In genomic region chr15:85555799-85556198, GRCm38 (mm10) we compare ENCODE assay signal across 14 mouse cellular contexts. TPM values are rescaled to one million over a fixed set of nuclear protein-coding genes. Genes with fewer than 3 reads are reported as not detected.
DNase-seq lines count a peak whose midpoint lies in the region; ATAC-seq and TF ChIP-seq lines count a peak whose summit lies in the region.
"Had no signal": no experiment of that assay in that cellular context is flagged by ENCODE, and none has a peak within 500 bp of the region (broad histone marks: within the 10 kb centered on the region; RNA-seq: fewer than 3 reads in every experiment).

No protein-coding gene starts in this region.

- intact Hi-C loops in gastrocnemius, postnatal 14 days (cut with DNase I; ENCODE audit: low total_unique reads): no loop called here
- intact Hi-C loops in gastrocnemius, postnatal 36 days (cut with DNase I): no loop called here

- H3K4me2 ChIP-seq in midbrain, postnatal 0 days (ENCODE audit: low read depth, low read length, poor library complexity, severe bottlenecking): no peak overlapping the region
- no peak overlapping the region for H3K4me2 ChIP-seq in midbrain, embryonic 13.5 days (replicated peaks)
- H3K4me2 ChIP-seq in lung, postnatal 0 days (replicated peaks; ENCODE audit: low read depth, low read length): no peak overlapping the region
- H3K4me2 ChIP-seq in forebrain, embryonic 15.5 days (replicated peaks): no peak overlapping the region
- H3K4me2 ChIP-seq: lung, embryonic 15.5 days; neural tube, embryonic 13.5 days had no signal

- no peak overlapping the region for H3K9ac ChIP-seq in midbrain, postnatal 0 days (replicated peaks; ENCODE audit: low read length, poor library complexity, severe bottlenecking)
- H3K9ac ChIP-seq in midbrain, embryonic 13.5 days (replicated peaks): no peak overlapping the region
- no peak overlapping the region for H3K9ac ChIP-seq in lung, postnatal 0 days (replicated peaks; ENCODE audit: low read depth)
- no peak overlapping the region for H3K9ac ChIP-seq in forebrain, embryonic 15.5 days (replicated peaks)
- H3K9ac ChIP-seq: lung, embryonic 15.5 days; neural tube, embryonic 13.5 days had no signal

- WGBS in midbrain, postnatal 0 days: 65% methylated on average over 10 of the region's 10 CpGs
- WGBS in midbrain, embryonic 13.5 days: 71% methylated on average over 10 of the region's 10 CpGs
- WGBS in lung, postnatal 0 days: 38% methylated on average over 10 of the region's 10 CpGs
- 72% methylated on average over 10 of the region's 10 CpGs for WGBS in forebrain, embryonic 15.5 days

- H3K36me3 ChIP-seq in midbrain, postnatal 0 days (ENCODE audit: insufficient read depth, low read length): no peaks in the 10 kb centered on the region
- no peaks in the 10 kb centered on the region for H3K36me3 ChIP-seq in midbrain, embryonic 13.5 days
- H3K36me3 ChIP-seq in lung, postnatal 0 days (ENCODE audit: insufficient read depth, low read length): no peaks in the 10 kb centered on the region
- H3K36me3 ChIP-seq in forebrain, embryonic 15.5 days: no peaks in the 10 kb centered on the region
- H3K36me3 ChIP-seq: lung, embryonic 15.5 days; neural tube, embryonic 13.5 days had no signal

- ATAC-seq in midbrain, postnatal 0 days (ENCODE audit: low FRiP score): no peak
- ATAC-seq in midbrain, embryonic 13.5 days: no peak
- ATAC-seq in lung, postnatal 0 days: peak; percentile 52
- no peak for ATAC-seq in monocyte, adult 5-6 weeks (replicated peaks; ENCODE audit: insufficient number of reproducible peaks, low FRiP score, low TSS enrichment, poor library complexity, severe bottlenecking)
- ATAC-seq in forebrain, embryonic 15.5 days (replicated peaks): no peak

- TF ChIP-seq EP300 in lung, postnatal 0 days (IDR thresholded peaks at IDR 0.05): no peak

- no peak for TF ChIP-seq CTCF in midbrain, postnatal 0 days (IDR thresholded peaks at IDR 0.05)
- no peak for TF ChIP-seq CTCF in lung, postnatal 0 days (IDR thresholded peaks at IDR 0.05)

- no peaks in the 10 kb centered on the region for H3K27me3 ChIP-seq in midbrain, postnatal 0 days (ENCODE audit: insufficient read depth, low read length)
- no peaks in the 10 kb centered on the region for H3K27me3 ChIP-seq in midbrain, embryonic 13.5 days
- no peaks in the 10 kb centered on the region for H3K27me3 ChIP-seq in lung, postnatal 0 days (replicated peaks; ENCODE audit: insufficient read depth, low read length)
- no peaks in the 10 kb centered on the region for H3K27me3 ChIP-seq in forebrain, embryonic 15.5 days
- H3K27me3 ChIP-seq: lung, embryonic 15.5 days; neural tube, embryonic 13.5 days had no signal

- H3K4me3 ChIP-seq in midbrain, postnatal 0 days (ENCODE audit: low read depth, low read length): no peak overlapping the region
- no peak overlapping the region for H3K4me3 ChIP-seq in midbrain, embryonic 13.5 days (replicated peaks)
- H3K4me3 ChIP-seq in lung, postnatal 0 days (ENCODE audit: low read depth, low read length): no peak overlapping the region
- H3K4me3 ChIP-seq in forebrain, embryonic 15.5 days: no peak overlapping the region
- H3K4me3 ChIP-seq: lung, embryonic 15.5 days; neural tube, embryonic 13.5 days had no signal

- peak; percentile 17 for DNase-seq in gastrocnemius, postnatal 14 days
- DNase-seq in gastrocnemius, postnatal 36 days: no peak
- DNase-seq in midbrain, postnatal 0 days (ENCODE audit: low spot score): peak; percentile 73
- DNase-seq in cerebellum, postnatal 10 days: peak; percentile 55 to 74
- DNase-seq in lung, postnatal 0 days (ENCODE audit: low spot score): peak; percentile 30
- DNase-seq: thymus, postnatal 4 days had no signal

- no peak overlapping the region for H3K27ac ChIP-seq in midbrain, postnatal 0 days (ENCODE audit: low read depth, low read length)
- H3K27ac ChIP-seq in midbrain, embryonic 13.5 days: no peak overlapping the region
- no peak overlapping the region for H3K27ac ChIP-seq in lung, postnatal 0 days (ENCODE audit: low read length)
- no peak overlapping the region for H3K27ac ChIP-seq in forebrain, embryonic 15.5 days (replicated peaks)
- H3K27ac ChIP-seq: lung, embryonic 15.5 days; neural tube, embryonic 13.5 days had no signal

- no peaks in the 10 kb centered on the region for H3K9me3 ChIP-seq in midbrain, postnatal 0 days (ENCODE audit: low read length)
- no peaks in the 10 kb centered on the region for H3K9me3 ChIP-seq in midbrain, embryonic 13.5 days
- no peaks in the 10 kb centered on the region for H3K9me3 ChIP-seq in lung, postnatal 0 days (ENCODE audit: low read length)
- H3K9me3 ChIP-seq in forebrain, embryonic 15.5 days: no peaks in the 10 kb centered on the region
- H3K9me3 ChIP-seq: lung, embryonic 15.5 days; neural tube, embryonic 13.5 days had no signal

- no peaks in the 10 kb centered on the region for H3K4me1 ChIP-seq in midbrain, postnatal 0 days (ENCODE audit: insufficient read depth, low read length)
- H3K4me1 ChIP-seq in midbrain, embryonic 13.5 days (replicated peaks): peaks cover 5% of the 10 kb centered on the region; the same call in 1 of the 2 replicates
- H3K4me1 ChIP-seq in lung, postnatal 0 days (ENCODE audit: insufficient read depth, low read depth, low read length): no peaks in the 10 kb centered on the region
- H3K4me1 ChIP-seq in forebrain, embryonic 15.5 days: peaks cover 15% of the 10 kb centered on the region

RNA-seq across cellular contexts. Expression of gene Wnt7b, which starts 26.5 kb away (rescaled TPM):
- total RNA-seq in gastrocnemius, postnatal 14 days (2021): under 1 TPM; 0.09 to 0.12 TPM
- total RNA-seq in gastrocnemius, postnatal 36 days (2021): not detected
- total RNA-seq in midbrain, postnatal 0 days (2014; rRNA removed): 26.3 and 34.3 TPM in 2 replicates
- polyA plus RNA-seq in midbrain, postnatal 0 days (2015; fragmentation: Nextera tagmentation; extraction: Ambion mirVana): 19.0 and 19.5 TPM in 2 replicates
- polyA plus RNA-seq in midbrain, embryonic 13.5 days (2015; fragmentation: Nextera tagmentation; extraction: Ambion mirVana): 55.9 and 63.4 TPM in 2 replicates
- polyA plus RNA-seq in lung, postnatal 0 days (2015; fragmentation: Nextera tagmentation; extraction: Ambion mirVana): 11.3 and 14.9 TPM in 2 replicates
- total RNA-seq in monocyte, adult 5-6 weeks (2017): not detected in 3 replicates
- 132 and 133 TPM in 2 replicates for polyA plus RNA-seq in forebrain, embryonic 15.5 days (2015; fragmentation: Nextera tagmentation; extraction: Ambion mirVana)

RNA-seq across cellular contexts. Expression of gene 7530416G11Rik, which starts 52.8 kb away (rescaled TPM):
- not detected for total RNA-seq in gastrocnemius, postnatal 14 days (2021)
- not detected for total RNA-seq in gastrocnemius, postnatal 36 days (2021)
- not detected in 2 replicates for total RNA-seq in midbrain, postnatal 0 days (2014; rRNA removed)
- not detected in 2 replicates for polyA plus RNA-seq in midbrain, postnatal 0 days (2015; fragmentation: Nextera tagmentation; extraction: Ambion mirVana)
- polyA plus RNA-seq in midbrain, embryonic 13.5 days (2015; fragmentation: Nextera tagmentation; extraction: Ambion mirVana): not detected in 2 replicates
- polyA plus RNA-seq in lung, postnatal 0 days (2015; fragmentation: Nextera tagmentation; extraction: Ambion mirVana): not detected in 2 replicates
- total RNA-seq in monocyte, adult 5-6 weeks (2017): not detected in 3 replicates
- polyA plus RNA-seq in forebrain, embryonic 15.5 days (2015; fragmentation: Nextera tagmentation; extraction: Ambion mirVana): 0.14 TPM in 1 of 2 replicates, not detected in the other
- total RNA-seq: adrenal gland, postnatal 4 days; gastrocnemius, adult 18-20 months; heart, postnatal 10 days had no signal
- polyA plus RNA-seq: lung, embryonic 15.5 days; neural tube, embryonic 13.5 days had no signal

Comparison
In these comparisons a context has a peak if more than half of its experiments do, and no peak if none do; other contexts are left out.
1. DNase-seq: peak in gastrocnemius, postnatal 14 days (single experiment), midbrain, postnatal 0 days (single experiment), cerebellum, postnatal 10 days (2 of 2) and lung, postnatal 0 days (single experiment); none in gastrocnemius, postnatal 36 days (0 of 2).
2. RNA of gene Wnt7b, which starts 26.5 kb away (total RNA-seq): 26.3 to 34.3 TPM in midbrain, postnatal 0 days; 0.09 to 0.12 TPM in gastrocnemius, postnatal 14 days, not detected in gastrocnemius, postnatal 36 days and not detected in monocyte, adult 5-6 weeks; every median in the first group is over 10 times any median in the second.